Mouse (Mus musculus): ENCODE measurements around the gene Morn4.
"Not testable (repeated sequence)": the region's sequence is repeated elsewhere in the genome, so short reads cannot be mapped to it uniquely, and the experiment has no call there.

The Morn4 gene

GRCm38 (mm10) chr19:42089103-42089747, 3.1 kb upstream of the Morn4 start:
- DNase-seq (ENCODE audit: extremely low spot score, low read depth, low spot score): no peak

DNA sequence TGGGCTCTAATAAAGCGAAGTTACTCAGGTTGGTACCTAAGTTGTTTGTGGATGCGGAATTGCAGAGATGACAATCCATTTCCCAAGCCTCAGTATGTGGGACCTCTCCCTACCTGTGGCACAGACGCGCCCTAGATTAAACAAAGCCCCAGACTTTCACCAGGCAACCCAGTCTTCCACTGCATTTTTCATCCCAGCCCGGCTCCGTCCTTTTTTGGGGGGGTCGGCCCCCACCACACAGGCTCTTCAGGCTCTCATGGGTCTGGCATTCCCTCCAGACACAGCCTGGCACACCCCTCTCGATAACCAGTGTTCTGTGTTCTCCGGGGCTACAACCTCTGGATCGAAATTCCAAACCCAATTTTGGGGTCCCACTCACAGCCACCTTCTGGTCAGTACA, 467 bp downstream of the Morn4 start:
- DNase-seq (ENCODE audit: extremely low spot score, low read depth, low spot score): no peak

- DNase-seq (ENCODE audit: extremely low spot score, low read depth, low spot score): not testable (repeated sequence)
These were observed 4.5 kb downstream of the Morn4 start for GRCm38 (mm10) chr19:42081613-42082012.

- no peak for DNase-seq (ENCODE audit: extremely low spot score, low read depth, low spot score)
These were observed 5.7 kb downstream of the Morn4 start for GRCm38 (mm10) chr19:42080469-42080868.

DNA sequence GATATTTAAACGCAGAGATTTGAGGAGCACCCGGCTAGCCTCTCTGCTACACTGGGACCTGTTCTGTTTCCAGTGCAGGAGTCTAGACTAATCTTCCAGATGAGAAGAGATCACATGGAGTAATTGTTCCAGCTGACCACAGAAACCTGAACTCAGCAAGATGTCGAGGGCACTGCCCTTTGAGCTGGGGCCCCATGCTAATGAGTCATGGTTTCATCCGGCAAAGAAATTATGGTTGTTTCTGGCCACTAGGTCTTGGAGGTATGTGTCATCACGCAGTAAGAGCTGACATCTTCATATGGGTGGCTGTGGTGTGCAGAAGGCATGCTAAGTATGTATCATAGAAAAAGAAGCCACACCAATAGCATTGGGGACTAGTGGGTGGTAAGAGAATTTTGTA, 6.2 kb downstream of the Morn4 start:
- no peak for DNase-seq (ENCODE audit: extremely low spot score, low read depth, low spot score)

GRCm38 (mm10) chr19:42079006-42079405, 7.2 kb downstream of the Morn4 start:
- no peak for DNase-seq (ENCODE audit: extremely low spot score, low read depth, low spot score)

GRCm38 (mm10) chr19:42078566-42078965, 7.6 kb downstream of the Morn4 start:
- DNase-seq (ENCODE audit: extremely low spot score, low read depth, low spot score): no peak

- no peak for DNase-seq (ENCODE audit: extremely low spot score, low read depth, low spot score)
These were observed 10.2 kb downstream of the Morn4 start for GRCm38 (mm10) chr19:42075992-42076391.

- DNase-seq (ENCODE audit: extremely low spot score, low read depth, low spot score): no peak
These were observed 11.1 kb downstream of the Morn4 start for GRCm38 (mm10) chr19:42075051-42075450.

DNA sequence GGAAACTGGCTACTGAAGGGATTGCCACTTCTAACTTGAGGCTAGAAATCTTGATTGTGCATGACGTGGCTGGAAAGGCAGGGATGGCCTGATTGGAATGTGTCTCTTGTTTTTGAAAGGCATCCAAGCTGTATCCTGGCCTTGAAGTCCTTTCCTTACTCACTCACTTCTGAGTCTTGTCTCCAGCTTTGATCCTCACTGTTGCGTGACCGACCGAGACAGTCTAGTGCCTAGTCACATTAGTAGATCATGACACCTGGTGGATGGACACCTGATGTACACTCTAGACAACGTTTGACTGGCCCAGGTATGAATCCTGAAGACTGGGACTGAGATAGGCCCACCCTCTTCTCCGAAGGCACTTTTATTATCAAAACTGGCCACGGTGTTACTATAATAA, 13.4 kb downstream of the Morn4 start:
- DNase-seq (ENCODE audit: extremely low spot score, low read depth, low spot score): no peak

DNA sequence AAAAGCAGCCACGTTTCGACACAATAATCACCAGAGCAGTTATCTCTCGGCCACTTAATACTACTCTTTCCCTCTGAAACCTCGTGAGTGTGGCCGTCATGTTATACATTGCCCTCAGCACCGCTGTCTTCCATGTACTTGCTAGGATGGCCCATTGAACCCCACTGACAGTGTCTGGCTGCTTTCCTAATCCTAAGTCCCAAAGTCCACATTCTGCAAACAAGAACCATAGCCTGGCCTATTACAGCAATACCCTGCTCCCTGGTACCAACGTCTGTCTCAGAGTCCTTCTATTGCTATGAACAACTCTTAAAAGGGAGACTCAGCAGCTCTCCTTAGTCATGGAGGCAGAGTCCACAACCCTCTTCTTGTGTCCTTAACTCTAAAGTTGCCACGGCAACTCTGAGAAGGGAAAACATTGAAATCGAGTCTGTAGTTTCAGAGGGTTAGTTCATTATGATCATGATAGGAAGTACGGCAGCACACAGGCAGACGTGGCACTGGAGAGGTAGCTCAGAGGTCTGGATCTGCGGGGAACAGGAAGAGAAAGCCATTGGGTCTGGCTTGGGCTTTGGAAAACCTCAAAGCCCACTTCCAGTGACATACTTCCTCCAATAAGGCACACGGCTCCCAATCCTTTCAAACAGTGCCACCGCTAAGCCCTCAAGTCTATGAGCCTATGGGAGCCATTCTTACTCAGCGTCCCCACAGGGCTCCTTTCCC, 14.1 kb downstream of the Morn4 start:
- DNase-seq (ENCODE audit: extremely low spot score, low read depth, low spot score): no peak

DNA sequence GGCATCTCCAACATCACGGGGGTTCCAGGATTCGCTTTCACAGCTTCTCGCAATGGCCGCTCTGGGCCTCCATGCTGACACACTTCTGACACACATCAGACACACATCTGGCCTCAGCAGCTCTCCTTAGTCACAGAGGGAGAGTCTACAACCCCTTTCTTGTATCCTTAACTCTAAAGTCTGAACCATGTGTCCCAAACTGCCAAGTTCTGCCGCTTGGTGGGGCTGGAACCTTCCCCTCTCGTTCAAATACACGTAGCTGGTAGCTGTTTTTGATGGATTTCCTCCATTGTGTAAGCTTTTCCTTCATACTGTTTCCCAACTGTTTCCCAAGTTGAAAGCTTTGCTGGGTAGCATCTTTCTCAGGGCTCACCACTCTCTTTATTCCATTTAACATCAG, 14.9 kb downstream of the Morn4 start:
- DNase-seq (ENCODE audit: extremely low spot score, low read depth, low spot score): no peak

DNA sequence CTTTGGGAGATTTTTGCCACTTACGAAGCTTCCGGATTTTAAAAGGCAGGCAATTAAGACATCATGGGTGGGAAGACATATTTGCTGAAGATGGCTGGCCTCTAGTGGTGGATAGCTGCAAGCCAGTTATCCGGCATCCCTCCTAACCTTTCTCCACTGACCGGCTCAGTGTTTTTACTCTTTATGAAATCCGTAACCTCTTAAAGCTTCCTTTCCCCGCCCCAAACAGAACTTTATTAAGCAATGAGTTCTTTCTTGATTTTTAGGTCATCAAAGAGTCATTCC, 17.0 kb downstream of the Morn4 start:
- DNase-seq (ENCODE audit: extremely low spot score, low read depth, low spot score): no peak

GRCm38 (mm10) chr19:42068441-42069240, 17.5 kb downstream of the Morn4 start:
- no peak for DNase-seq (ENCODE audit: extremely low spot score, low read depth, low spot score)

DNA sequence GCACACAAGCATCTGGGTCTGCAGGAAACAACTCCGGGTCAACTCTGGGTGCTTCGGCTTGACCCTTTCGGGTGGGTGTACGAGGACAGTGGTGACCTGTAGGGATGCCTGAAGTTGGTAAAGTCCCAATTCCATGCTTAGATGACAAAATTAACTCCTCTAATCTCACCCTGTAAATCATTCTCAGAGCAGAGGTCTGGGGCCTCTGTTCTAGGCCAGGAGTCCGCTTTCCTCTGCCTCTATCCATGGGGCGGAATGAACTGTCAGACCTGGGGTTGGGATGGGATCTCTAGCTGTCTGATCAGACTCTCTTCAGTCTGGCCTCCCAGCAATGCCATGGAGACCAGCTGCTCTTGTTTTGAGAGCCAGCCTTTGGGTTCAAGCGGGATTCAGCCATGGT, 24.7 kb downstream of the Morn4 start:
- no peak for DNase-seq (ENCODE audit: extremely low spot score, low read depth, low spot score)

GRCm38 (mm10) chr19:42058426-42058825, 27.7 kb downstream of the Morn4 start:
- DNase-seq (ENCODE audit: extremely low spot score, low read depth, low spot score): no peak

- no peak for DNase-seq (ENCODE audit: extremely low spot score, low read depth, low spot score)
These were observed 29.3 kb downstream of the Morn4 start for GRCm38 (mm10) chr19:42056719-42057409.

- DNase-seq (ENCODE audit: extremely low spot score, low read depth, low spot score): no peak
These were observed 30.3 kb downstream of the Morn4 start for GRCm38 (mm10) chr19:42055881-42056280.

GRCm38 (mm10) chr19:42054255-42054654, 31.9 kb downstream of the Morn4 start:
- DNase-seq (ENCODE audit: extremely low spot score, low read depth, low spot score): no peak

DNA sequence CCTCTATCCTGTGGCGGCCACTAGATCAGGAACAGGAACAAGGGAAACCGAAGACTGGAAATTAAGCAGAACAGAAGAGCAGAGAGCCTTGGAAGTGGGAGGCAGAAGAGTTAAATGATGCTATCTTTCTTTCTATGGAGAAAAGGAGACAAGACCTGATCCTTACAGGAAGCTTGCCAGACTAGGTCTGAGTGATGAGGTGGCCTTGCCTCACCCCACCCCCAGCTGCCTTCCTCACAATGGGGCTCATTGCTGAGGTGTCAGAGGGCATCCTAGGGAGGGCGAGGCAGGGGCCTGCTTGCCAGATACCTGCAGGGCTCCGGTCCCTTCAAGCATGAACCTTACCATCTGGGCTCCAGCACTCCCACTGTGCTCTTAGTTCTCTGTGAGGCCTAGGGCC, 34.2 kb downstream of the Morn4 start, which contains the start of gene 4933411K16Rik:
4933411K16Rik (plus strand) TSS at position 301 of the 400 bp plus-strand sequence.
- DNase-seq (ENCODE audit: extremely low spot score, low read depth, low spot score): no peak

- no peak for DNase-seq (ENCODE audit: extremely low spot score, low read depth, low spot score)
These were observed 34.8 kb downstream of the Morn4 start for GRCm38 (mm10) chr19:42051351-42051750.

All from hindlimb bud, embryonic 11.5 days (tissue).